Mouse (Mus musculus) kidney, embryonic 14.5 days (tissue): ENCODE results near the gene Hsd17b13. TPM values are rescaled to one million over a fixed set of nuclear protein-coding genes. Genes with fewer than 3 reads are reported as not detected.
A peak's percentile ranks its signal among the peaks of the same experiment; 100 is the strongest.

ENCODE experiments used
- ATAC-seq: fragments of 200-750 bp; cut with Nextera tagmentation; 2 replicates; pipeline ENCODE4 v1.8.0; 2017; ENCODE audit warnings: moderate number of reproducible peaks, mild to moderate bottlenecking, moderate TSS enrichment, moderate library complexity; ENCODE audit not compliant: low FRiP score, low TSS enrichment
- H3K27ac ChIP-seq: fragments of 300-500 bp; sonication (generic); 2 replicates; pipeline ENCODE4 v1.5.1; 2014; ENCODE audit warnings: low read depth, mild to moderate bottlenecking, low read length, moderate library complexity, mixed read lengths
- H3K27me3 ChIP-seq: fragments of 300-500 bp; sonication (generic); 2 replicates; pipeline ENCODE4 v1.6.1; 2014; ENCODE audit warnings: mild to moderate bottlenecking, low read length; ENCODE audit not compliant: control insufficient read depth, insufficient read depth
- H3K36me3 ChIP-seq: fragments of 300-500 bp; sonication (generic); 2 replicates; pipeline ENCODE4 v1.6.1; 2014; ENCODE audit warnings: low read length, mixed read lengths; ENCODE audit not compliant: control insufficient read depth, insufficient read depth
- H3K4me1 ChIP-seq: fragments of 300-500 bp; sonication (generic); 2 replicates; pipeline ENCODE4 v1.6.1; 2014; ENCODE audit warnings: low read length, mixed read lengths; ENCODE audit not compliant: control insufficient read depth, insufficient read depth
- H3K4me2 ChIP-seq: fragments of 300-500 bp; sonication (generic); replicated peaks from 2 replicates; pipeline ENCODE4 v1.6.1; 2014; ENCODE audit warnings: low read depth, mild to moderate bottlenecking, low read length
- H3K4me3 ChIP-seq: fragments of 300-500 bp; sonication (generic); 2 replicates; pipeline ENCODE4 v1.5.1; 2014; ENCODE audit warnings: mild to moderate bottlenecking, low read length
- H3K9ac ChIP-seq: fragments of 300-500 bp; sonication (generic); 2 replicates; pipeline ENCODE4 v1.6.1; 2014; ENCODE audit warnings: low read depth, mild to moderate bottlenecking, low read length, moderate library complexity
- H3K9me3 ChIP-seq: fragments of 300-500 bp; sonication (generic); 2 replicates; pipeline ENCODE4 v1.6.1; 2016; ENCODE audit warnings: low read length; ENCODE audit not compliant: control insufficient read depth
- WGBS: fragments of 180-500 bp; shearing (Covaris S2); extraction: QIAGEN DNeasy Blood & Tissue Kit; methylation state at CpG from one replicate; pipeline ENCODE4 v1.1.7; 2014; 5-methylcytosine and 5-hydroxymethylcytosine counted together
- polyA plus RNA-seq: library from polyadenylated mRNA; unstranded; fragments of >200 nt; fragmentation: Nextera tagmentation; extraction: Ambion mirVana; gene quantifications from 2 replicates; pipeline ENCODE4 v1.2.1, GENCODE M21; 2014

Gene Hsd17b13
- polyA plus RNA-seq, 1 experiment from 2014 or later = not detected

DNA sequence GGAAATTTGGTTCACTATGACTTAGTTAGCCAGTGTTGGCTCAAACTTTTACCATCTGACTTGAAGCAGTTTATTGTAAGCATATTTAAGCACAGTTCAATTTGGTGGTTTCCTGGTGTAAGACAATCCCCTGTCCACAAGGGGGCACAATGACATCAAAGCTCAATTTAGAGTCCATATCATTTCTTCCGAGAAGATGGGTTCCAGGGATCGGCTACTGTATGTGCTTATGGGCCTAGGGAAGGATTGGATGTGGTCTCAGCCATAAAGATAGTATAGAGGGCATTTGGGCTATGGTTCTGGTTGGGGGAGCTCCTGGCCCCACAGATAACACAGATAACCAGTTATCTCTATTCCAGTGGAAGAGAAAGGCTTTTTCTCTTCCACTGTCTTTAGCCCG lies 18.0 kb upstream of the Hsd17b13 start:
- 57% methylated on average over 3 of the region's 3 CpGs for WGBS
- H3K4me3 ChIP-seq = no peak overlapping the region
- H3K36me3 ChIP-seq = no peaks in the 10 kb centered on the region; the same call in 1 of the 2 replicates
- H3K9me3 ChIP-seq = no peaks in the 10 kb centered on the region
- 0 out of 2 replicates have a peak, but pooled peaks have one; percentile 35 for ATAC-seq
- no peaks in the 10 kb centered on the region for H3K4me1 ChIP-seq
- no peak overlapping the region for H3K27ac ChIP-seq
- no peak overlapping the region for H3K4me2 ChIP-seq
- no peak overlapping the region for H3K9ac ChIP-seq
- no peaks in the 10 kb centered on the region for H3K27me3 ChIP-seq

DNA sequence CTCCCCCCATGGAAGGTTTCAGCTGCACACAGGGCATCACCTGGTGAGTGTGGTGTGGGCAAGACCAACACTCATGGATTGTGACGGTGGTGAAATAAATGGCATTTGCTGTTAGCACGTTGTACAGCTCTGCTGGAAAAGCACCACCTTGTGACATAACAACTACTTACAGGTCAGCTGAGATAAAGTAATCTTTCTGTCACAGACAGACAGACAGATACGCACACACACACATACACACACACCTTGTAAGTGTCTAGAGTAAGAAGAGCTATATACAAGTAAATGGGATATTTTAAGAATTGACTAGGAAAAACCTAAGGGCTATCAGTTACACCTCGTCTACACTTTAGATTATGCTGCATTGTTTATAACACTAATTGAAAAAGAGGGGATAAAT lies 17.5 kb upstream of the Hsd17b13 start:
- Histone ChIP-seq H3K4me2 (no peak overlapping the region), H3K4me1 (no peaks in the 10 kb centered on the region), H3K9ac (no peak overlapping the region), H3K27ac (no peak overlapping the region), H3K9me3 (no peaks in the 10 kb centered on the region), H3K36me3 (peaks cover 2% of the 10 kb centered on the region; the same call in 1 of the 2 replicates), H3K4me3 (no peak overlapping the region), H3K27me3 (no peaks in the 10 kb centered on the region)
- ATAC-seq = no peak
- 84% methylated on average over 4 of the region's 4 CpGs for WGBS

DNA sequence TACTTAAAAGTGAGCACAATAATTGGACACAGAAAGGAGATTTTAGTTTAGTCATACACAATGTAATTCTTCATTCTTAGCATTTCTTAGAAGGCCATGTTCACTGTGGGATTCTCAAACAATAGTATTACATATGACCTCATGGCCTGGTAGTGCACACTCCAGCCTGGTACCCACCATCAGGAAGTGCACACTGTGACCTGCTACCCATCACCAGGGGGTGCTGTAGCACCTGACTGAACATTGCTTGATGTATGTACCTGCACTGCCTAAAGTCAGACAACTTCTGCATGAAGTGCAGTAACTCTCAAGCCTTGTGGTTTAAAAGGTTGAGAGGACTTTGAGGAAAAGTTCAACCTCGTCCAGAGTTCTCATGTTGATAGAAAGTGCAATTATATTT lies 16.4 kb upstream of the Hsd17b13 start:
- no peak overlapping the region for H3K4me2 ChIP-seq
- peaks cover 3% of the 10 kb centered on the region; the same call in 1 of the 2 replicates for H3K36me3 ChIP-seq
- H3K27ac ChIP-seq = no peak overlapping the region
- H3K4me3 ChIP-seq = no peak overlapping the region
- no peaks in the 10 kb centered on the region for H3K9me3 ChIP-seq
- H3K27me3 ChIP-seq = no peaks in the 10 kb centered on the region
- no peak overlapping the region for H3K9ac ChIP-seq
- ATAC-seq = no peak
- no peaks in the 10 kb centered on the region for H3K4me1 ChIP-seq
- WGBS = 81% methylated on average over 1 of the region's 1 CpGs

DNA sequence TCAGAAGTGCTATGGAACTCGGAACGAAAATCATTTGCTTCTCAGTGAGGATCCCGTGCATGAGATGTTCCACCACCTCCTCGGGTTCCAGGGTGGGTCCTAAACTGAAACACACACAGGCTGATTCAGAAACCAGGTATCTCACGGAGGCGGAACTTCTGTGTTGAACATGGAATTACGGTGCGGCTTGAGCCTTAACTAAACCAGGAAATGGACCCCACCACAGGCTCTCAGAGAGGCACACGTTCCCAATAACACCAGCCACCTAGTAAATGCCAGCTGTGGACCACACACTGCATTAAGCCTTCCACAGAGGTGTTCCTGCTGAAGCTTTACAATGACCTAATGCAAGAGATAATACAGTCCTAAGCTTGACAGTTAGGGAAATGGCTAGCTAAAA lies 15.6 kb upstream of the Hsd17b13 start:
- H3K9ac ChIP-seq = no peak overlapping the region
- no peak for ATAC-seq

DNA sequence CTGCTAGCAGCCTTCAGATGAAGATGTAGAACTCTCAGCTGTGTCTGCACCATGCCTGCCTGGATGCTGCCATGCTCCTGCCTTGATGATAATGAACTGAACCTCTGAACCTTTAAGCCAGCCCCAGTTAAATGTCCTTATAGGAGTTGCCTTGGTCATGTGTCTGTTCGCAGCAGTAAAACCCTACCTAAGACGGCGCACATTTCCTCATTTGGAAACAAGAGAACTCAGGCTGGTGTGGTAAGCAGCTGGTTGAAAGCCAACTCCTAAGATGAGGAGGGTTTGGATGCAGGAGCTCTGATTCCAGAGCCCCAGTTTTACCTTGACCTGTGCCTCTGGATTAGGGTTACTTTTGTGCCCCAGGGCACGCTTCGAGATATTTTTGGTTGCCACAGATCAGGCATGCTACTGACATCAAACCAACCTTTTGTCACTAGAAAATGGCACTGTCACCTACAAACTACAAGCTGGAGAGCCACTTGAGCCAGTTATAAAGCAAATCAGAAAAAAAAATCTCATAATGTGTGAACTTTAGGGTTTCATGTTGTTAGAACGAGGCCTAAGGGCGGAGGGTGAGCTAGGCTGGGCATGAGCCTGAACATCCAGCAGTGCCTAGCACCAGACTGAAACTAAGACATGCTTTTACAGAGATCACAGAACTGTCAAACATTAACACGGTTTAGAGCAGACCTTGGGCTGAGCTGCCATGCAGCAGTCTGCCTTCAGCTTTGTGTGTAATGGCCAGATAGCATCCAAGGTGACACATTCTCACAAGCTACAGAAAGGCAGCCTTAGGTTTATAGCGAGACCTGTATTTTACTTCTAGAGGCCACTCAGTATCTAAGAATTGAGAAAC lies 3.7 kb upstream of the Hsd17b13 start:
- no peaks in the 10 kb centered on the region for H3K9me3 ChIP-seq
- H3K9ac ChIP-seq = no peak overlapping the region
- no peaks in the 10 kb centered on the region for H3K4me1 ChIP-seq
- H3K27ac ChIP-seq = no peak overlapping the region
- 79% methylated on average over 9 of the region's 9 CpGs for WGBS
- no peaks in the 10 kb centered on the region for H3K36me3 ChIP-seq
- no peaks in the 10 kb centered on the region for H3K27me3 ChIP-seq
- no peak overlapping the region for H3K4me2 ChIP-seq
- ATAC-seq = no peak
- no peak overlapping the region for H3K4me3 ChIP-seq

More for the DNA sequence above, 15.6 kb upstream of the Hsd17b13 start:
- Histone ChIP-seq H3K4me3 (no peak overlapping the region), H3K36me3 (peaks cover 3% of the 10 kb centered on the region; the same call in 1 of the 2 replicates), H3K4me1 (no peaks in the 10 kb centered on the region), H3K27ac (no peak overlapping the region), H3K9me3 (no peaks in the 10 kb centered on the region), H3K4me2 (no peak overlapping the region), H3K27me3 (no peaks in the 10 kb centered on the region)
- 91% methylated on average over 9 of the region's 9 CpGs for WGBS

DNA sequence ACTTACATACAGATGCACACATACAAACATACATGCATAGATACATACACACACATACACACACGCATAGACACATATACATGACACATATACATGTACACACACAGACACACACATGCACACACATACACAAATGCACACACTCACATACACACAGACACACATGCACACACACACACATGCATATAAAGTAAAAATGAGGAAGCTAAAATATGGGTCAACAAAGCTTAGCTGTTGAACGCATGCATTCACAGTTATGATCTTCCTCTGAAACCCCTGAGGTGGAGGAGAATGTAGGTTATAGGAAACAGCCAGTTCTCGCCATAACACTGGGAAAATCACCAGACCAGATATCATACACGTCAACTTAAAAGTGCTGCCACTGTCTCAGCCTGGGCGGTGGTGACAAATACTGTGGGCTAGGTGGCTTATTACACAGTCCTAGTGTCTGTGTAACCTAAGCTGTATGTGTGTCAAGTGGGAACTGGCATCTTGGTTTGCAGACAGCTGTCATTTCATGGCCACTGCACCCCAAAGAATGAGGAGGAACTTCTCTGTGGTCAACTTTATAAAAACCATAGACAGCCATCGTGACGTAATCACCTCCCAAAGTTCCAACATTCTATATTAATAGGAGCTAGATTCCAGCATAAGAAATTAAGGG lies 829 bp upstream of the Hsd17b13 start:
- Histone ChIP-seq H3K4me1 (no peaks in the 10 kb centered on the region), H3K9me3 (no peaks in the 10 kb centered on the region), H3K4me2 (no peak overlapping the region), H3K4me3 (no peak overlapping the region), H3K27ac (no peak overlapping the region), H3K27me3 (no peaks in the 10 kb centered on the region), H3K36me3 (no peaks in the 10 kb centered on the region), H3K9ac (no peak overlapping the region)
- ATAC-seq = no peak
- WGBS = 95% methylated on average over 7 of the region's 7 CpGs

DNA sequence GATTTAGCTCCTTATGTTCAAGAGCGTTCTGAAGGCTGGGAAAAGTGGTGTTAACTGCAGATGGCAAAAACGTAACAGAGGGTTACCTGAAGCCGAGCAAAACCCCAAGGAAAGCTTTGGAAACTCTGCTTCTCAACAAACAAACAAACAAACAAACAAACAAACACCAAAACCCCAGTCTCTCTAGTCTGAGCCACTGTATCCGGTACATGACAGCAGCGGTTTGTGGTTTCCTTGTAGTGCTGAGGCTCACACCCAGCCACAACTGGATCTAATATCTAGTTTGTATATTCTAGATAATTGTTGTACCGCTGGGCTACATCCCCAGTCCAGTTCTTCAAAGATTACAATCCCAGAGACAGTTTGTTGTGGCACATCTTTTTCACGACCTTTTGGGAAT lies 1.5 kb downstream of the Hsd17b13 start:
- Histone ChIP-seq H3K4me1 (no peaks in the 10 kb centered on the region), H3K9me3 (no peaks in the 10 kb centered on the region), H3K4me2 (no peak overlapping the region), H3K36me3 (no peaks in the 10 kb centered on the region), H3K4me3 (no peak overlapping the region), H3K9ac (no peak overlapping the region), H3K27me3 (no peaks in the 10 kb centered on the region), H3K27ac (no peak overlapping the region)
- WGBS = 84% methylated on average over 7 of the region's 7 CpGs
- no peak for ATAC-seq

DNA sequence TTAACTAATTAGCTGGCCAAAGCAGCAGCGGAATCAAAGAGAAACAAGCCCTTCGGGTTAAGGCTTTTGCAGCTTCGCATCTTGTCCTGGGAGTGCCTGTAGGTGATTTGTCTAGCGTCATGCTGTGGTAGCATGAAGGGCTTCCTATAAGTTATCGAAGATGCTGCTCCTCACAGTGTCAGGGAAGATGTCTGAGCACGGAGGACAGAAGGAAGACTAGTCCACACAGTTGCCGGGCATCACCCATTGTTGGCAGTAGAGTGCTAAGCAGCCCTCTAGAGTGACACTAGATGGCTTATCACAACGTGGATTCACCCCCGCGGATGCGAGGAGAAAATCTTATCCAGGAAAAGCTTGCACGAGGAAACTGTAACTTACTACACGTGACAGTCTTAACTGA lies 4.4 kb downstream of the Hsd17b13 start:
- H3K9ac ChIP-seq = no peak overlapping the region
- no peak for ATAC-seq
- H3K9me3 ChIP-seq = no peaks in the 10 kb centered on the region
- H3K4me3 ChIP-seq = no peak overlapping the region
- H3K27ac ChIP-seq = no peak overlapping the region
- H3K36me3 ChIP-seq = no peaks in the 10 kb centered on the region
- 68% methylated on average over 13 of the region's 13 CpGs for WGBS
- H3K27me3 ChIP-seq = no peaks in the 10 kb centered on the region
- no peaks in the 10 kb centered on the region for H3K4me1 ChIP-seq
- peak overlapping the region; percentile 22; the same call in 1 of the 2 replicates for H3K4me2 ChIP-seq

DNA sequence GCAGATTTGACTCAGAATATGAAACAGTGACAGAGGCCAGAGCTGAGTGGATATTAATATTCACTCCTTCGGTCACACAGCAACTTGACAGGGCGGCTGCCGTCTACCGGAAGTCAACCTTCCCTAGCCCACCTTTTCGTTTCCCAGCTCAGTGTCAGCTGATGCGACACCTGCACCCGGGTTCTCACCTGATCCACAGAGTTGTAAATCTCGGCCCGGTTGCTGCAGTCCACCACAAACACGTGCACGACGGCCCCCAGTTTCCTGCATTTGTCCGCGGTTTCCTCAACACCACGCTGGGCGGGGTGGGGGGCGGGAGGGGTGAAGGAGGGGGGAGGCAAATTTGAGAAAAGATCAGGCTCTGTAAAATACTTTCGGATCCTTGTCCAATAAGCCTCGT lies 4.8 kb downstream of the Hsd17b13 start:
- 56% methylated on average over 19 of the region's 19 CpGs for WGBS
- Histone ChIP-seq H3K4me2 (peak overlapping the region; percentile 22; the same call in 1 of the 2 replicates), H3K27ac (no peak overlapping the region), H3K4me3 (no peak overlapping the region), H3K4me1 (no peaks in the 10 kb centered on the region), H3K9ac (no peak overlapping the region), H3K9me3 (no peaks in the 10 kb centered on the region), H3K36me3 (no peaks in the 10 kb centered on the region), H3K27me3 (no peaks in the 10 kb centered on the region)
- ATAC-seq = no peak
